Mouse (Mus musculus) intestine, embryonic 16.5 days (tissue): ENCODE data around the gene Depdc5. TPM values are rescaled to one million over a fixed set of nuclear protein-coding genes. Genes with fewer than 3 reads are reported as not detected.
"Not testable (repeated sequence)": the region's sequence is repeated elsewhere in the genome, so short reads cannot be mapped to it uniquely, and the experiment has no call there.

ENCODE experiments used
- ATAC-seq: fragments of 200-750 bp; cut with Nextera tagmentation; 2 replicates; pipeline ENCODE4 v1.8.0; 2017; ENCODE audit warnings: moderate TSS enrichment, moderate library complexity
- H3K27ac ChIP-seq: fragments of 300-500 bp; sonication (generic); 2 replicates; pipeline ENCODE4 v1.5.1; 2014; ENCODE audit warnings: mild to moderate bottlenecking, low read length
- H3K27me3 ChIP-seq: fragments of 300-500 bp; sonication (generic); replicated peaks from 2 replicates; pipeline ENCODE4 v1.6.1; 2014; ENCODE audit warnings: low read length, control low read depth, mixed read lengths; ENCODE audit not compliant: control insufficient read depth, insufficient read depth
- H3K36me3 ChIP-seq: fragments of 300-500 bp; sonication (generic); 2 replicates; pipeline ENCODE4 v1.6.1; 2014; ENCODE audit warnings: low read length, control low read depth; ENCODE audit not compliant: control insufficient read depth, insufficient read depth
- H3K4me1 ChIP-seq: fragments of 300-500 bp; sonication (generic); 2 replicates; pipeline ENCODE4 v1.6.1; 2014; ENCODE audit warnings: low read length, control low read depth, mixed read lengths; ENCODE audit not compliant: control insufficient read depth, insufficient read depth
- H3K4me2 ChIP-seq: fragments of 300-500 bp; sonication (generic); 2 replicates; pipeline ENCODE4 v1.6.1; 2014; ENCODE audit warnings: low read depth, low read length, control low read depth
- H3K4me3 ChIP-seq: fragments of 300-500 bp; sonication (generic); 2 replicates; pipeline ENCODE4 v1.5.1; 2014; ENCODE audit warnings: mild to moderate bottlenecking, low read length
- H3K9ac ChIP-seq: fragments of 300-500 bp; sonication (generic); 2 replicates; pipeline ENCODE4 v1.6.1; 2014; ENCODE audit warnings: low read depth, low read length
- H3K9me3 ChIP-seq: fragments of 300-500 bp; sonication (generic); 2 replicates; pipeline ENCODE4 v1.6.1; 2016; ENCODE audit warnings: low read length, control low read depth; ENCODE audit not compliant: control insufficient read depth
- WGBS: fragments of 180-500 bp; shearing (Covaris S2); extraction: QIAGEN DNeasy Blood & Tissue Kit; methylation state at CpG from one replicate; pipeline ENCODE4 v1.1.7; 2014; 5-methylcytosine and 5-hydroxymethylcytosine counted together
- polyA plus RNA-seq: library from polyadenylated mRNA; unstranded; fragments of >200 nt; fragmentation: Nextera tagmentation; extraction: Ambion mirVana; gene quantifications from 2 replicates; pipeline ENCODE4 v1.2.1, GENCODE M21; 2015

Gene Depdc5
- polyA plus RNA-seq, 1 experiment from 2014 or later: 14.6 TPM

DNA sequence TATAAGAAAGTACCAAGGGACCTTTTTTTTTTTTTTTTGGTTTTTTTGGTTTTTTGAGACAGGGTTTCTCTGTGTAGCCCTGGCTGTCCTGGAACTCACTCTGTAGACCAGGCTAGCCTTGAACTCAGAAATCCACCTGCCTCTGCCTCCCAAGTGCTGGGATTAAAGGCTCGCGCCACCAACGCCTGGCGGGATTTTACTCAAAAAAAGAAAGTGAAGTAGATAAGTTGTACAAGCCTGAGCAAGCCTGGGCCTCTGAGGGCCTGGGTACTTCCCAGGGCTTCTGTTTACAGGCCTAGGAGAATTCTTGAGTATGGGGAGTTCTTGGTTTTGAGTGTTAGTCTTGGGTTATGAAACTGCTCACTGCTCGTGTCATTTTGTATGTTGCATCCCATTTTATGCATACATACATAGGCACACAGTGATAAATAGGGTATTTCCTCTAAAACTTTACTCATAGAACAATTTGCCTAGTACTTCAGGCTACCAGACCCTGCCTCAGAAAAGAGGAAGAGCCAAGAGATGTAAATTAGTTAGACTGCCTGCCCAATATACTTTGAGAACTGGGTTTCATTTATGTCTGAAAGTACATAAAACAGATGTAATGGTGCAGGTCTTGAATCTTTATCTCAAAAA lies 6.0 kb downstream of the Depdc5 start:
- Histone ChIP-seq H3K9ac (no peak overlapping the region), H3K4me2 (no peak overlapping the region), H3K4me3 (no peak overlapping the region), H3K4me1 (peaks cover 2% of the 10 kb centered on the region; the same call in 1 of the 2 replicates), H3K27me3 (no peaks in the 10 kb centered on the region), H3K9me3 (no peaks in the 10 kb centered on the region), H3K36me3 (peaks cover 7% of the 10 kb centered on the region), H3K27ac (no peak overlapping the region)
- ATAC-seq: no peak
- 96% methylated on average over 5 of the region's 5 CpGs for WGBS

DNA sequence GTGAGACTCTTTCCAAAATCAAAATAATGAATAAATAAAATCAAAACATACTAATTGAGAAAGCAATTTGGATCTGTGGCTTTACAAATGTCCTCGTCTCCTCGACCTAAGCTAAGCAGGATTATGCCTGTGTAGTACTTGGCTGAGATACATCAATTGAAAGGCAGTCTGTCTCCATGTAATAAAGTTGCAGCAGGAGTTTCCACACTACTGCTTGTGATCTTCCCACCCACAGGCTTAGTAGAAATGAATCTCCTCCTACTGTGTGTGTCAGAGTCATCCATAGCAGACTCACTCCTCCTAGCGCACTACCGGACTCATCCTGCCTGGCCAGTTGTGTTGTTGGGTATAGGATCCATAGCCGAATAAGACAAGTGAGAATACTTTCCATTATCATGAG lies 8.8 kb downstream of the Depdc5 start:
- no peak for ATAC-seq
- Histone ChIP-seq H3K4me3 (no peak overlapping the region), H3K36me3 (peaks cover 7% of the 10 kb centered on the region), H3K4me2 (no peak overlapping the region), H3K4me1 (no peaks in the 10 kb centered on the region), H3K9ac (no peak overlapping the region), H3K27me3 (no peaks in the 10 kb centered on the region), H3K27ac (no peak overlapping the region), H3K9me3 (no peaks in the 10 kb centered on the region)
- WGBS: 95% methylated on average over 5 of the region's 5 CpGs

DNA sequence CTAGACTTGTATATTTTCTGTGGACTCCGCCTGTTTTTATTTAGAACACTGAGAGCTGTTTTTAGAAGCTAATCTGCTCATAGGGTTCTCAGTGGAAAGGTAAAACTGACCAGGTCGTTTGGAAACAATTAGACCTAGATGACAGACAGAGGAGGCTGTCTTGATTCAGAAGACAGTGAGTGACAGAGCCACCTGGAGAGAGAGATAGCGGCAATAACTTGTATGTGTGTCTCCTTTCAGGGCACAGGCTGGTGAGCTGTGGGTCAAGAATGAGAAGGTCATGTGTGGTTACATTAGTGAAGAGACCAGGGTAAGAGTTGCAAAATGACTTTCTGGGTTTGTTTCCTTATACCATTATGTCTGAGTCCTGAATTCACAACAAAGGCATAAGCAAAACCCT lies 23.2 kb downstream of the Depdc5 start:
- Histone ChIP-seq H3K27ac (no peak overlapping the region), H3K9me3 (no peaks in the 10 kb centered on the region), H3K9ac (no peak overlapping the region), H3K4me3 (no peak overlapping the region), H3K4me2 (no peak overlapping the region), H3K4me1 (no peaks in the 10 kb centered on the region), H3K27me3 (no peaks in the 10 kb centered on the region), H3K36me3 (peaks cover 6% of the 10 kb centered on the region; the same call in 1 of the 2 replicates)
- WGBS: 79% methylated on average over 3 of the region's 3 CpGs
- ATAC-seq: no peak

DNA sequence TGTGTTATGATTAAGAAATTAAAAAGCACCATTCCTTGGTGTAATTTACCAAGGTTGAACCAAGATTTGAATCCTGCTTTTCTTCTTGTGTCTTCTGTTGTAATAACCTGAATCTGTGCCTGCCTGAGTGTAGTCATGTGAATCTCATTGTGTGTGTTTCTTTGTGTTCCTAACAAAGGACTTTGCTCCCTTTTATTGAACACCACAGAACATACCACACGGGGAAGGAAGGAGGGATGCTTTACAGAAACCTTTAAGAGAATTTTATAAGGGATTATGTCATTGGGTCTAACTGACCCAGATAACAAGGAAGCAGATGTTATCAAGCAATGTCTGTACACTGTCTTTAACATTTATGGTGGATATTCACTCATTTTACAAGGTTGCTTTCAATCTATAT lies 44.0 kb downstream of the Depdc5 start:
- no peak overlapping the region for H3K27ac ChIP-seq
- WGBS: 52% methylated on average over 1 of the region's 1 CpGs
- no peaks in the 10 kb centered on the region for H3K4me1 ChIP-seq
- no peaks in the 10 kb centered on the region for H3K27me3 ChIP-seq
- peak; percentile 90 for ATAC-seq
- no peaks in the 10 kb centered on the region for H3K36me3 ChIP-seq
- no peak overlapping the region for H3K4me2 ChIP-seq
- H3K9me3 ChIP-seq: no peaks in the 10 kb centered on the region
- no peak overlapping the region for H3K9ac ChIP-seq
- no peak overlapping the region for H3K4me3 ChIP-seq

DNA sequence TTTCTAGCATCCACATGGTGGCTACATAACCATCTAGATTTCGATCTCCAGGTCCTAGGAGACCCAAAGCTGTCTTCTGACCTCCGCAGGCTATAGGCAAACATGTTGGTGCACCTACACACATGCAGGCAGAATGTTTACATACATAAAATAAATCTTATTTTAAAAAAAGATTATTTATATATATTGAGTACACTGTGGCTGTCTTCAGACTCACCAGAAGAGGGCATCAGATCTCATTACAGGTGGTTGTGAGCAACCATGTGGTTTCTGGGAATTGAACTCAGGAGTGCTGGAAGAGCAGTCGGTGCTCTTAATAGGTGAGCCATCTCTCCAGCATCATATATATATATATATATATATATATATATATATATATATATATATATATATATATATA lies 50.6 kb downstream of the Depdc5 start:
- Histone ChIP-seq H3K4me2 (no peak overlapping the region), H3K9me3 (no peaks in the 10 kb centered on the region), H3K4me3 (no peak overlapping the region), H3K36me3 (0 out of 2 replicates have a peak, but pooled peaks cover 10% of the 10 kb centered on the region), H3K4me1 (no peaks in the 10 kb centered on the region), H3K27me3 (no peaks in the 10 kb centered on the region), H3K9ac (no peak overlapping the region), H3K27ac (no peak overlapping the region)
- no peak for ATAC-seq
- whole genome bisulfite sequencing: 78% methylated on average over 3 of the region's 3 CpGs

DNA sequence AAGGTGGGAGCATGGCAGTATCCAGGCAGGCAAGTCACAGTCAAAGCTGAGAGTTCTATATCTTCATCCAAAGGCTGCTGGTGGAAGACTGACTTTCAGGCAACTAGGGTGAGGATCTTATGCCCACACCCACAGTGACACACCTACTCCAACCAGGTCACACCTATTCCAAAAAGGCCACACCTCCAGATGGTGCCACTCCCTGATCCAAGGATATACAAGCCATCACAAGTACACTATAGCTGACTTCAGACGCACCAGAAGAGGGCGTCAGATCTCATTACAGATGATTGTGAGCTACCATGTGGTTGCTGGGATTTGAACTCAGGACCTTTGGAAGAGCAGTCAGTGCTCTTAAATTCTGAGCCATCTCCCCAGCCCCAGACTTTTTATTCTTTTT lies 55.8 kb downstream of the Depdc5 start:
- WGBS: 93% methylated on average over 2 of the region's 2 CpGs
- H3K9me3 ChIP-seq, ATAC-seq, H3K27ac ChIP-seq, H3K4me2 ChIP-seq, H3K27me3 ChIP-seq, H3K4me1 ChIP-seq, H3K4me3 ChIP-seq, H3K9ac ChIP-seq: not testable (repeated sequence)
- peaks cover 12% of the 10 kb centered on the region for H3K36me3 ChIP-seq

DNA sequence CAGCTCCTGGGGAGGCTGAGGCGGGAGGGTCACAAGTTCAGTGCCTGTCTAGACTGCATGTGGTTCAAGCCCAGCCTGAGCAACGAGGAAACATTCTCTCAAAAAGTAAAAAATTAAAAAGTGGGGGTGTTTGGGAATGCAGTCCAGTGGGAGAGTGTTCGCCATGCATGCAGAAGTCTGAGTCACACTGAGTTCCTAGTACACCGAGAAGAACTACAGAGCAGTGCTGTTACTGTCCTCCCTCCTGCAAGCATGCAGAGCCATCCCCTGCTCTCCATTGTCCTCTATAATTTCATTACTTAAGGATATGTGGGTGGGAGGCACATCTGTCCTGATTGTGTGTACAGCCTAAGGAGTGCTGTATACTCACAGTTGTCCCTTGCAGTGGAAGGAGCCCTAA lies 59.4 kb downstream of the Depdc5 start:
- Histone ChIP-seq H3K36me3 (peaks cover 12% of the 10 kb centered on the region), H3K9ac (no peak overlapping the region), H3K4me2 (no peak overlapping the region), H3K27ac (no peak overlapping the region), H3K4me1 (no peaks in the 10 kb centered on the region), H3K9me3 (no peaks in the 10 kb centered on the region), H3K27me3 (no peaks in the 10 kb centered on the region), H3K4me3 (no peak overlapping the region)
- no peak for ATAC-seq
- 93% methylated on average over 4 of the region's 4 CpGs for WGBS

DNA sequence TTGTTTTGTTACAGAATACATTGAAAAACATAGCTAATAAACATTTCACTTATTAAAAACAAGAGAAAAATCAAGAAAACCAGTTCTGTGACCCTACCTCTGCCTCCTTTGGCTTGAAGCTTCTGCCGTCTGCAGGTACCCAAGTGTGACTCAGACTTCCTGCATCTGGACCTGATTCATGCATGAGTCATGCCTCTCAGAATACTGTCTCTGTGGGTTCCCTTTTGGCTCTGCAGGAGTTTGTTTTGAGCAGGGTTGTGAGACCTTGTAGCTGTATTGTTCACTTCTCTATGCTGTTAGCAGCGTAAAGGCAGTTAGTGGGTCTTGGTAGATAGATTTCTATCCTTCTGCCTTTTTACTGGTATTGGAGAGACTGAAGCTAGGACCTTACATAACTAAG lies 67.3 kb downstream of the Depdc5 start:
- no peak overlapping the region for H3K9ac ChIP-seq
- no peak overlapping the region for H3K4me3 ChIP-seq
- H3K4me1 ChIP-seq: no peaks in the 10 kb centered on the region
- H3K4me2 ChIP-seq: no peak overlapping the region
- H3K27ac ChIP-seq: no peak overlapping the region
- ATAC-seq: no peak
- H3K9me3 ChIP-seq: no peaks in the 10 kb centered on the region
- 65% methylated on average over 2 of the region's 2 CpGs for WGBS
- peaks cover 10% of the 10 kb centered on the region for H3K36me3 ChIP-seq
- H3K27me3 ChIP-seq: no peaks in the 10 kb centered on the region

DNA sequence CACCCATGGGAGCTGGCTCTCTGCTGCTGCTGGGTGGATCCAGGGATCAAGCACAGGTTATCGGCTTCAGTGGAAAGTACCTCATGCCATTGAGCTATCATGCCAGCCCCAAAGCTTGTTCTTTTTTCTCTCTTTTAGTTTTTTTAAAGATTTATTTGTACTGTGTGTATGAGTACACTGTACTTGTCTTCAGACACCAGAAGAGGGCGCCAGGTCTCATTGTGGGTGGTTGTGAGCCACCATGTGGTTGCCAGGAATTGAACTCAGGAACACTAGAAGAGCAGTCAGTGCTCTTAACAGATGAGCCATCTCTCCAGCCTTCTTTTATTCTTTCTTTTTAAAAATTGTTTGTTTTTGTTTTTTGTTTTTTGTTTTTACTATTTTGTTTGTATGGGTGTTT lies 71.2 kb downstream of the Depdc5 start:
- WGBS: 69% methylated on average over 2 of the region's 2 CpGs
- H3K9me3 ChIP-seq: no peaks in the 10 kb centered on the region
- H3K36me3 ChIP-seq: peaks cover 9% of the 10 kb centered on the region
- H3K27ac ChIP-seq: no peak overlapping the region
- H3K4me1 ChIP-seq: no peaks in the 10 kb centered on the region
- H3K4me2 ChIP-seq: no peak overlapping the region
- H3K4me3 ChIP-seq: no peak overlapping the region
- no peak for ATAC-seq
- no peak overlapping the region for H3K9ac ChIP-seq
- no peaks in the 10 kb centered on the region for H3K27me3 ChIP-seq

DNA sequence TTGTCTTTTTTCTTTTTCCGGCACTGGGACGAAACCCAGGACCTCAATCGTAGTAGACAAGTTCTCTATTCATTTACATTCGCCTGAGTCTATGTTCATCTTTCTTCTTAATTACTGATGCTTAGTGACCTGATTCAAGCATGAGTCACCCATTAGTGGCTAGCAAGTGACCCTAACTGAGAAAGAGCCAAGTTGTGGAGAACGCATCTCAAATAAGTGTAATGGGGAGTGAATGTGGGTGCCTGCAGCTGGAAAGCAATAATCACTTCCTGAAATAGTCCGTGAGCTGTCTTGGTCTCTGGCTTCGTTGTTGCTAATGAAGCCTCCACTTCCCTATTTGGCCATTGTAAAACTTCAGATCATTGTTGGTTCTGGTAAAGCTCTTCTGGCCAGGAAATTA lies 77.1 kb downstream of the Depdc5 start:
- Histone ChIP-seq H3K9me3 (no peaks in the 10 kb centered on the region), H3K4me3 (no peak overlapping the region), H3K4me2 (no peak overlapping the region), H3K4me1 (no peaks in the 10 kb centered on the region), H3K9ac (no peak overlapping the region), H3K27me3 (no peaks in the 10 kb centered on the region), H3K36me3 (peaks cover 6% of the 10 kb centered on the region; the same call in 1 of the 2 replicates), H3K27ac (no peak overlapping the region)
- no peak for ATAC-seq
- 85% methylated on average over 7 of the region's 7 CpGs for WGBS
